Mouse (Mus musculus): ENCODE results near the gene Syt2.

The Syt2 gene

DNA sequence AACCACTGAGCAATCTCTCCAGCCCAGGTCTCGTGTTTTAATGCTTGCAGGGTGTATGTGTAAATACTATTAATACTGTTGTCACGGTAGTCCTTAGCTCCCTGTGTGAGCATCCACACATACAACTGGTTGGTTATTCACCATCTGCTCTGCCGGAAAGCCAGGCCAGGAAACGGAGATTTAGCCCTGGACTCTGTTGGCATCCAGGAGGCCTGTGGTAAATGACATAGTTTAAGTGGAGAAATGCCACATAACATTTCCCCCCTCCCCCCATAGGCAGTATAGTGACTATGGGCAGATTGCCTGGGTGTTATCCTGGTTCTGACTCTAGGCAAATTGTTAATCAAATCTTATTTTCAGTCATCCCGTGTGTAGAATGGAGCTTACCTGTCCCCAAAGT lies 4.3 kb downstream of the Syt2 start:
- no peak for ATAC-seq (ENCODE audit: low TSS enrichment)

DNA sequence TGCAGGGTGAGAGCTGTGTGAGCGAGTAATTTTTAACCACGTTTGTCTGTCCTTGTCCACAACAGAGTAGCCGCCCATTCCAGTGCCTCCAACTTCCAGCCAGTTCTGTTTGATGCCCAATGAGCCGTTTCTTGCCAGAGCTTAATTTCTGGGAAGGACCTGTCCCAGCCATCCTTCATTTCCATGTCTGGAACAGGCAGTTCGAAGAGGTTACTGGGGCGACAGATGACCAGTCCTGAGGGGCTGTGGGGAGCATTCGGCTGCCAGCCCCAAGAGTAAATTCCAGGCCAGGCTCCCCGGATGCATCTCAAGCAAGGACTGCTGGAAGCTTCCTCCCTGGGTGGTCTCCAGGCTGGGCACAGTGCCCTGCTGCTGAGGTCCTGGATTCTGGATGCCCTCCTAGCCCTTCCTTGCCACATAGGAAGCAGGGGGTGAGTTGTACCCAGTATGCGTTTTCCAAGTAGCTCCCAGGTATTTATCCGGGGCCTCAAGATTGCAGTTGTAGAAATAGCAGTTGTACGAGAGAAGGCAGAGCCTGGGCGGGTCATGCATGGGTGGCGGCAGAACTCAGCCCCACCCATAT lies 4.9 kb downstream of the Syt2 start:
- ATAC-seq (ENCODE audit: low TSS enrichment), result peak; percentile 64; the same call in 1 of the 2 replicates

GRCm38 (mm10) chr1:134651851-134652398 lies 5.4 kb downstream of the Syt2 start:
- ATAC-seq (ENCODE audit: low TSS enrichment), result peak; percentile 21; the same call in 1 of the 2 replicates

DNA sequence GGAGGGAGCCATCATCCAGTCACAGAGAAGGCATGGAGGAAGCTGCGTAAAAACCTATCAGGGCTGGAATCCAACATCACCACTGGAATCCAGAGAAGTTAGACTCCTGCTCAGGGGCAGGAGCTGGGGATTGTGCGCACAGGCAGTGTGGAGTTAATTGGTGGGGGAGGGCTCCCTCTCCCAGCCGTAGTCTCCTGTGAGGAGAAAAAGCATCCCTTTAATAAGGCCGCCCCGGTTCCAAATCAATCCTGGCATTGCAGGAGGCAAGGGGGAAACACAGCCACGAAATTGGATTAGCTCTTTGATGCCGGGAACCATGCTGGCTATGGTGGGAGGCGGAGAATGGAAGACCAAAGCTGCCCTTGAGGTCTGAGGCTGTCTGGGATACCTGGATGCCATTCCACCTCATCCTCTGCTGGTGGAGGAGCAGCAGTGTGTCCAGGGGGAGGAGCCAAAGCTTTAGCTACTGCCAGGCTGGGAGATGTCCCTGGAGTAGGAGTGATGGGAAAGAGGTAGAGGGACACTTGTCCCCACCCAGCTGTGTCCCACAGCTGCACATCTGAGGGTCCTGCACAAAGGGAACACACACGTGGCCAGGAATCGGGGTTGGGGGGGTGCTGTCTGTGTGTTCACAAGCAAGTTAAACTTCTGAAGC lies 7.3 kb downstream of the Syt2 start:
- no peak for ATAC-seq (ENCODE audit: low TSS enrichment)

GRCm38 (mm10) chr1:134658841-134659240 lies 12.4 kb downstream of the Syt2 start:
- ATAC-seq (ENCODE audit: low TSS enrichment), result no peak

DNA sequence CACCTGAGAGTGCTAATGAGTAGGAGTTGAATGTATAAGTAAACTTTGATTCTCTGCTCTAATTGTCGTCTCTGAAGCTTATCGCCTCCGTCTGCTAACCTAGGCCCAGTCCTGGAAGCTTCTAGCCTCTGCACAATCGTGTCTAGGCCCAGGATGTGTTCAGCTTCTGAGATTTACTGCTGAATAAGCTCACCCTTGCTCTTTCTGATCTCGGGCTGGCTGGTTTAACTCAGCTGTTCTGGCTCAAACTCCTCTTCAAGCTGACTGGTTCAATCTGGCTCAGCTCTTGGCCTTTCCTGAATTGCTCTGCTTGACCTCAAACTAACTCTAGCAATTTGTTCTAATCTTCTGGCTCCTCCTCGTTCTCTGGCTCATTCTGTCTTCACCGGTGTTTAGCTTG lies 13.7 kb downstream of the Syt2 start:
- no peak for ATAC-seq (ENCODE audit: low TSS enrichment)

DNA sequence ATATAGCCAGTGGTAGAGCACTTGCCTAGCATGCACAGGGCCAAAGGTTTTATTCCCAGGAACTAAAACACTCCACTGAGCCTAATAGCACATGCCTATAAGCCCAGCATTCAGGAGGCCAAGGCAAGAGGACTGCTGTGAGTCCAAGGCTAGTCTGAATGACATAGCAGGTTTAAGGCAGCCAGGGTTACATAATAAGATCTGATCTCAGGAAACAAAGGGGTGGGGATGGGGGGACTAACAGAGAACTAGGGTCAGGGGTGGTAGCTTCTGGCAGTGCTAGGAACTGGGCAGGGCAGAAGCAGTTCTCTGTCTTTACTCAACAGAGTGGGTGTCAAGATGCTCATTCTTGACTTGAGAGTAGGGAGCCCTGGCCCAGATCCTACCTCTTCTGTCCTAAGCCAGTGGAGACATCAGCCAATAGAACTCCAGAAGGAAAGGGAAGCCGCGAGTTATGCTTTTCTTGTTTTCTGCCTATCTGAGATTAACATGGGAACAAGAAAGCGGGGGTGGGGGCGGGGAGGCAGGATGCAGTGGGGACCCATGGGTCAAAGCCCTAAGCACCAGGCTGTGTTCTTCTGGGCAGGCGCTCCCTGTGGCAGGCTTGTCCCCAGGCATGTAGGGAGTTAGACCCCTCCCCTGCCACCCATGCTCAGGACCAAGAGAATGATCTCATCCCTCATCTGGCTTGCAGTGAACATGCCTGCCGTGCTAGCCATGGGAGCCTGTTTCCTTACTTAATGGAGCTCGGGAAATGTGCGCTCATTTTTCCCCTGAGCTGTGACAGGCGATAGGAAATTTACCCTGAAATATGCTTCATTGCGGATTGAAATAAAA lies 25.0 kb downstream of the Syt2 start:
- no peak for ATAC-seq (ENCODE audit: low TSS enrichment)

DNA sequence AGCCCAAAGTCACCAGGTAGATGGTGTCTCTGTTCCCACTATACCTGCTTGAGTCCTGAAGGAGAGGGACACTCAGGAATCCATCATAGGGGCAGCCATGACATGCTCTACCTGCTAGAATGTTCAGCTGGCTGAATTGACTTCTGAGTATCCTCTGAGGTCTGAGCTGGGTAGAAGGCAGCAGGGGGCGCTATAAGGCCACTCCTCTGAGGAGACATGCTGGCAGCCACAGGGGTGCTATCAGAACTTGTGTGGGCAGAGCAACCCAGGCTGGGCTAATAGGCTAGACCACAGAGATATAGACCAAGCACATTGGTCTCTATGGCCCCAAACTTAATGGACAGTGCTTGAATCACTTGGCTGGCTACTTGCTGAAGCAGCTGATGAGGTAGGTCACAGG lies 27.8 kb downstream of the Syt2 start:
- no peak for ATAC-seq (ENCODE audit: low TSS enrichment)

DNA sequence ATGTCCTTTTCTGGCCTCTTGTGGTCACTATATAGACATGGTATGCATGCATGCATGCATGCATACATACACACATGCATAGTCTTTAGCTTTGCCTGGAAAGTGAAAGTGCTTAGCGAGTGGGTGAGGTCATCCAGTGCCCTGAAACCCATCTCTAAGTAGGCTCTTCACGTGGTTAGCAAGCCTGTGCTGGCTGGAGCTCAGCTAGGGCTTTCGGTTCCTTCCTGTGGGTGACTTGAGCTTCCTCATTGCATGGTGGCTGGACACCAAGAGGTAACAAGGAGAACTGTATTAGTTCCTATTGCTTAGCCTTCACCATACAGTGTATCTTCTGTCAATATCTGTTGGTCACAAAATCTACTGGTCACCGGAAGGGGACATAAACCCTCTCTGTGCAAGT lies 33.0 kb downstream of the Syt2 start:
- ATAC-seq (ENCODE audit: low TSS enrichment), result no peak

DNA sequence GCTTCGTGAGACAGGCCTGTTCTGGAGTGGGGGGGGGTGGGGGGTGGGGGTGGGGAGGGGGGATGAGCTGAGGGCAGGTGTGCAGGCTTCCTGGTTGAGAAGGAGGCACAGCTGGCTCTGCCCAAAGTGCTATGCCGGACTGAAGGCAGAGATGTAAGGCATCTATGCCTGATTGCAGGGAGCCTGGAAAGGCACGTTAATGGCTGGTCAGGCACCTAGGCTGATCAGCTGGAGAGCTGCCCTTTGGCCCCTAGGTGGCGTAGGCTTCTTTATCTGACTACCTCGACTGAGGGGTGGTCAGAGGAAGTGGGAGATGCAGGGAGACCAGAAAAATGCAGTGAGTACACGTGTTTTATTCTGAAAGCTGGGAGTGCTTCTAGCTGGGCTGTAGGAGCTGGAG lies 34.1 kb downstream of the Syt2 start:
- ATAC-seq (ENCODE audit: low TSS enrichment), result no peak

- ATAC-seq (ENCODE audit: low TSS enrichment), result peak; percentile 74
These were observed 36.0 kb downstream of the Syt2 start for GRCm38 (mm10) chr1:134682460-134682859.

DNA sequence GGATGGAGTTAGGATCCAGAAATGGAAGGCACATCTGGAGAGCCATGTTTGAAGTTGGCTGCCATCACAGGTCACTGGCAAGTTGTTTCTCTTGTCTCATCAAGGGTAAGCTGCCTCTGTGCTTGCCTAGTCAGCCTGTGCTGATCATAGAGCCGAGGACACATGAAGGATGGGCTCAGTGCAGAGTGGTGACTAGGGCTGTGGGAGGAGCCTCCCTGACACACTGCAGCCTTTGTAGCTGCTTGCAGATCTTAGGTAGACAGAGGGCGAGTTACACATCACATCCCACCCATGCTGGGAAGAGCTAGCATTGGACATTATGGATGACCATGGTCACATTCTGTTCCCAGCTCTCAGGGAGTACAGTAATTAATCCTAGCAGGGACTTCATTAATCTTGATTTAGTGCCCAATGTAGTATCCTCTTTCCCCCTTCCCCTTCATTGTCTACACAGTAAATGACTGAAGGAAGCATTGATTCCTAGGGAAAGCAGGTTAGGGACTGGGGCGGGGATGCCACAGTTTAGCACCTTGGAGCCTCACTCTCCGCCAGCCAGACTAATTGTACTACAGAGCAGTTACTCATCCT lies 40.5 kb downstream of the Syt2 start:
- ATAC-seq (ENCODE audit: low TSS enrichment), result no peak

- no peak for ATAC-seq (ENCODE audit: low TSS enrichment)
These were observed 49.8 kb downstream of the Syt2 start for GRCm38 (mm10) chr1:134696302-134696701.

DNA sequence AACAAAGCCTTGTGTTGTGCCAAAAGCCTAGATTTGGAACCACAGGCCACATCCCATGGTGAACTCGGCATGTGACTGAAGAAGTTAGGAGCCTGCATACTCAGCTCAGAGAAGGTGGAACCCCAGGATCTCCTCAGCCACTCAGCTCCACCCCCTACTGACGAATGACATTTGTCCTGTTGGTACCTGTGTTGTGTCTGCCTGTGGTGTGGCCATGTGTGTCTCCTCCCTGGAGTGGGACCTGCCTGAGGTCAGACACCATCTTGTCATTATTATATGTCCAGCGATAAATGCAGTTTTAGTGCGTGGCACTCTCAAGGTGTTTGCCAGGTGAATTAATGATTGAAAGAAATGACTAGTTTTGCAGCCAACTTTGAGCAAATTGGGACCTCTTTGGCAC lies 50.6 kb downstream of the Syt2 start:
- no peak for ATAC-seq (ENCODE audit: low TSS enrichment)

DNA sequence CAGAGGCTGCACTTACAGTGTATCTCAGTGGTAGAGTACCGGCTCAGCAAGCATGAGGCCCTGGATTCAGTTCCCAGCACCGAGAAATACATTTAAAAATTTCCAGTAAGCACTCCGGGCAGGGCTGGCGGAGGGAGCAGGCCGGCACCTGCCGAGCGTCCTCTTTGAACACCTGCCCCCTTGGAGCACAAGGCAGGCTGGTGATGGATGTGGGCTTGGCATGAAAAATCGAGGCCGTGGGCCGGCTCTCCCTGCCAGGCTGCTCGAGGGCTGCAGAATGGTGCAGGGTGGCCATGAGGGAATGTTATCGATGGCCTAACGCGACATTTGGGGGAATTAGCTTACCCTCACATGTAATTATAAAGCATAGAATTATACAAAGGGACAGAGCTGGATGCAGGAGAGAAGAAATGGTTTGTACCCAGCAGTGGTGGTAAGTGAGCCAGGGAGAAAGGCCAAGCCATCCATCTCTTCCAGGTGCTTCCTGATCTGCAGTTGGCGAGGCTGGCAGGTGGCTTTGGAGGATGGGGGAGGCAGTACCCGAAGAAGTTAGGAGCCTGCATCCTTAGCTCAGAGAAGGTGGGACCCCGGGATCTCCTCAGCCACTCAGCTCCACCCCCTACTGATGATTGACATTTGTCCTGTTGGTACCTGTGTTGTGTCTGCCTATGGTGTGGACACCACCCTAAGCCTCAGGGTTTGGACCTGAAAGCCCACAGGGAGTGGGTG lies 51.2 kb downstream of the Syt2 start:
- ATAC-seq (ENCODE audit: low TSS enrichment), result no peak

- ATAC-seq (ENCODE audit: low TSS enrichment), result no peak
These were observed 52.0 kb downstream of the Syt2 start for GRCm38 (mm10) chr1:134698486-134698885.

DNA sequence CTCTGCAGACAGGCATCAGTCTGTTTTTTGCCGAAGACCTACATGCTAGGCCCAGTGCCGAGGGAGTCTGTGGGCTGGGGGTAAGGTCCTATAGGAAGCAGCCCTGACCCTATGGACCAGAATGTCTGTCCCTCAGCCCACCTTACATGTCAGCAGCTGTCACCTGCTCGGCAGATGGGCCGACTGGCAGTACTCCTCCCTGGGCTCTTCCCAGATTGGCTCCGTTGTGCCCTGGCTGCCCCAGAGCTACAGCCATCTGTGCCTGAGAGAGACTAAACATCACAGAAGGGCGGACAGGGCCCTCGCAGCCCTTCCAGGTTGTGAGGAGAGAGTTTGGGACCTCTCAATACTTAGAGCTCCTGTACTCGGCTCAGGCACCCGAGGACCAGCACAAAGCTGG lies 52.9 kb downstream of the Syt2 start:
- ATAC-seq (ENCODE audit: low TSS enrichment), result no peak

DNA sequence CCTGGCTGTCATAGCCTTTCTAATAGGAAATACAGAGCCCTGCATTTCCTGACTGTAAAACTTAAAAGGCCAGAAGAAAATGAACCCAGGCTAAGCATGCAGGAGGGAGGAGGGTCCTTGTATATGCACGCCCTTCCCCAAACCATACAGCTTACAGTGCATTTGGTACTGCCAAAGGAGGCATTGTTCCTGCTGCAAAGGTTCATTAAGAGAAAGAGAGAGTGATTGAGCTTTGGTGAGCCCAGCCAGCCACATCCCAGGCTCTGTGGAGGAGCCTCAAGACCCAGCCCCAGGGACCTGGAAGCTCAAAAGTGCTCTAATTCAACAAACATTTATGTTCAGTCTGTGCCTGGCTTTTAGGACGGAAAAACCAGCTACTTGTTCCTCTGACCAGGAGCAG lies 53.7 kb downstream of the Syt2 start:
- no peak for ATAC-seq (ENCODE audit: low TSS enrichment)

GRCm38 (mm10) chr1:134700634-134701033 lies 54.2 kb downstream of the Syt2 start:
- no peak for ATAC-seq (ENCODE audit: low TSS enrichment)

- ATAC-seq (ENCODE audit: low TSS enrichment), result no peak
These were observed 54.7 kb downstream of the Syt2 start for GRCm38 (mm10) chr1:134701191-134701590.

DNA sequence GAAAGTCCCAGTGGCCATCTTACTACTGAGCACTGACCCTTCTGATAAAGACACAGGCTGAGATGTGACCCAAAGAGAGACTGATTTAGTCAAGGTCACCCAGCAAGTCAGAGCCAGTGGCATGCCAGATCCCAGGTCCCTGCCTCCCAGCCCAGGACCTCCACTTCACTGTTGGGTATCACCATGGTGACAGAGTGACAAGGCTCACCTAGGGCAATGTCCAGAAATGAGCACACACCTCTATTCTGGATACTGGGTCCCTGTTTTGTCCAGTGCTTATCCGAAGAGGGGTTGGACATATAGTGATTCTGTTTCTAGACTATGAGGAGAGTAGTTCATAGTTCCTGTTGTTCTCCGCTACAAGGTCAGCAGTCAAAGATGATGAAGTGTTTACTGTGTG lies 56.8 kb downstream of the Syt2 start:
- ATAC-seq (ENCODE audit: low TSS enrichment), result no peak

All from frontal cortex, adult (tissue).